Mouse (Mus musculus): ENCODE measurements around the gene Ccdc121. TPM values are rescaled to one million over a fixed set of nuclear protein-coding genes. Genes with fewer than 3 reads are reported as not detected.
"Not testable (repeated sequence)": the region's sequence is repeated elsewhere in the genome, so short reads cannot be mapped to it uniquely, and the experiment has no call there.

Ccdc121 gene
- polyA plus RNA-seq, 1 experiment from 2014 or later = 0.51 TPM

- no peak overlapping the region for H3K4me2 ChIP-seq (ENCODE audit: low read length)
- 51% methylated on average over 5 of the region's 5 CpGs for WGBS
- H3K4me3 ChIP-seq (ENCODE audit: control insufficient read depth in 1 of 2, insufficient read depth in 1 of 2, low read depth in 1 of 2, low read length in 2 of 2) = no peak overlapping the region
- H3K27me3 ChIP-seq (ENCODE audit: control insufficient read depth, insufficient read depth, low read length) = no peaks in the 10 kb centered on the region
- H3K9me3 ChIP-seq (ENCODE audit: control insufficient read depth, low read length) = no peaks in the 10 kb centered on the region
- H3K36me3 ChIP-seq (ENCODE audit: control insufficient read depth, insufficient read depth, low read length) = no peaks in the 10 kb centered on the region
- H3K27ac ChIP-seq (replicated peaks in 1 of 2; ENCODE audit: control insufficient read depth in 1 of 2, insufficient read depth in 1 of 2, low read depth in 2 of 2, low read length in 2 of 2) = no peak overlapping the region
- no peak overlapping the region for H3K9ac ChIP-seq (ENCODE audit: low read length)
- peaks cover 0 to 3% of the 10 kb centered on the region in 2 experiments; a peak in 1 of 4 replicates for H3K4me1 ChIP-seq (ENCODE audit: control insufficient read depth in 2 of 2, insufficient read depth in 2 of 2, low read length in 2 of 2)
- no peak for ATAC-seq (ENCODE audit: insufficient number of reproducible peaks, insufficient read depth, low FRiP score, low read depth)
Measured at GRCm38 (mm10) chr1:181525996-181526395, 14.7 kb upstream of the Ccdc121 start.

- 53% methylated on average over 5 of the region's 5 CpGs for WGBS
- no peak for ATAC-seq (ENCODE audit: insufficient number of reproducible peaks, insufficient read depth, low FRiP score, low read depth)
Measured at GRCm38 (mm10) chr1:181523831-181524230, 12.6 kb upstream of the Ccdc121 start.

GRCm38 (mm10) chr1:181521401-181522091 is 10.3 kb upstream of the Ccdc121 start:
- H3K36me3 ChIP-seq (ENCODE audit: control insufficient read depth, insufficient read depth, low read length) = no peaks in the 10 kb centered on the region
- H3K27me3 ChIP-seq (ENCODE audit: control insufficient read depth, insufficient read depth, low read length) = no peaks in the 10 kb centered on the region
- H3K9me3 ChIP-seq (ENCODE audit: control insufficient read depth, low read length) = no peaks in the 10 kb centered on the region
- ATAC-seq (ENCODE audit: insufficient number of reproducible peaks, insufficient read depth, low FRiP score, low read depth) = no peak
- H3K4me3 ChIP-seq (ENCODE audit: control insufficient read depth in 1 of 2, insufficient read depth in 1 of 2, low read depth in 1 of 2, low read length in 2 of 2) = no peak overlapping the region
- no peak overlapping the region for H3K4me2 ChIP-seq (ENCODE audit: low read length)
- no peak overlapping the region for H3K9ac ChIP-seq (ENCODE audit: low read length)
- H3K27ac ChIP-seq (replicated peaks in 1 of 2; ENCODE audit: control insufficient read depth in 1 of 2, insufficient read depth in 1 of 2, low read depth in 2 of 2, low read length in 2 of 2) = no peak overlapping the region
- H3K4me1 ChIP-seq (ENCODE audit: control insufficient read depth in 2 of 2, insufficient read depth in 2 of 2, low read length in 2 of 2) = no peaks in the 10 kb centered on the region; a peak in 2 of 4 replicates
- 69% methylated on average over 11 of the region's 11 CpGs for WGBS

More at GRCm38 (mm10) chr1:181523831-181524230, 12.6 kb upstream of the Ccdc121 start:
- Histone ChIP-seq H3K9me3 (ENCODE audit: control insufficient read depth, low read length) (no peaks in the 10 kb centered on the region), H3K4me1 (ENCODE audit: control insufficient read depth in 2 of 2, insufficient read depth in 2 of 2, low read length in 2 of 2) (no peaks in the 10 kb centered on the region; a peak in 1 of 4 replicates), H3K27me3 (ENCODE audit: control insufficient read depth, insufficient read depth, low read length) (no peaks in the 10 kb centered on the region), H3K9ac (ENCODE audit: low read length) (no peak overlapping the region), H3K4me2 (ENCODE audit: low read length) (no peak overlapping the region), H3K27ac (replicated peaks in 1 of 2; ENCODE audit: control insufficient read depth in 1 of 2, insufficient read depth in 1 of 2, low read depth in 2 of 2, low read length in 2 of 2) (no peak overlapping the region), H3K36me3 (ENCODE audit: control insufficient read depth, insufficient read depth, low read length) (no peaks in the 10 kb centered on the region), H3K4me3 (ENCODE audit: control insufficient read depth in 1 of 2, insufficient read depth in 1 of 2, low read depth in 1 of 2, low read length in 2 of 2) (no peak overlapping the region)

GRCm38 (mm10) chr1:181519137-181519536 is 7.9 kb upstream of the Ccdc121 start:
- H3K9me3 ChIP-seq (ENCODE audit: control insufficient read depth, low read length) = no peaks in the 10 kb centered on the region
- no peak for ATAC-seq (ENCODE audit: insufficient number of reproducible peaks, insufficient read depth, low FRiP score, low read depth)
- H3K27me3 ChIP-seq (ENCODE audit: control insufficient read depth, insufficient read depth, low read length) = no peaks in the 10 kb centered on the region
- no peak overlapping the region for H3K27ac ChIP-seq (replicated peaks in 1 of 2; ENCODE audit: control insufficient read depth in 1 of 2, insufficient read depth in 1 of 2, low read depth in 2 of 2, low read length in 2 of 2)
- no peak overlapping the region for H3K4me3 ChIP-seq (ENCODE audit: control insufficient read depth in 1 of 2, insufficient read depth in 1 of 2, low read depth in 1 of 2, low read length in 2 of 2)
- no peak overlapping the region for H3K4me2 ChIP-seq (ENCODE audit: low read length)
- no peaks in the 10 kb centered on the region for H3K36me3 ChIP-seq (ENCODE audit: control insufficient read depth, insufficient read depth, low read length)
- 75% methylated on average over 4 of the region's 4 CpGs for WGBS
- H3K4me1 ChIP-seq (ENCODE audit: control insufficient read depth in 2 of 2, insufficient read depth in 2 of 2, low read length in 2 of 2) = no peaks in the 10 kb centered on the region; a peak in 2 of 4 replicates
- H3K9ac ChIP-seq (ENCODE audit: low read length) = no peak overlapping the region

GRCm38 (mm10) chr1:181518046-181518445 is 6.8 kb upstream of the Ccdc121 start:
- no peak overlapping the region for H3K4me2 ChIP-seq (ENCODE audit: low read length)
- no peak overlapping the region for H3K27ac ChIP-seq (replicated peaks in 1 of 2; ENCODE audit: control insufficient read depth in 1 of 2, insufficient read depth in 1 of 2, low read depth in 2 of 2, low read length in 2 of 2)
- H3K9ac ChIP-seq (ENCODE audit: low read length) = no peak overlapping the region
- H3K4me1 ChIP-seq (ENCODE audit: control insufficient read depth in 2 of 2, insufficient read depth in 2 of 2, low read length in 2 of 2) = no peaks in the 10 kb centered on the region; a peak in 2 of 4 replicates
- 73% methylated on average over 9 of the region's 9 CpGs for WGBS
- no peak overlapping the region for H3K4me3 ChIP-seq (ENCODE audit: control insufficient read depth in 1 of 2, insufficient read depth in 1 of 2, low read depth in 1 of 2, low read length in 2 of 2)
- no peaks in the 10 kb centered on the region for H3K9me3 ChIP-seq (ENCODE audit: control insufficient read depth, low read length)
- H3K27me3 ChIP-seq (ENCODE audit: control insufficient read depth, insufficient read depth, low read length) = no peaks in the 10 kb centered on the region
- H3K36me3 ChIP-seq (ENCODE audit: control insufficient read depth, insufficient read depth, low read length) = no peaks in the 10 kb centered on the region
- ATAC-seq (ENCODE audit: insufficient number of reproducible peaks, insufficient read depth, low FRiP score, low read depth) = no peak

- Histone ChIP-seq H3K4me3 (ENCODE audit: control insufficient read depth in 1 of 2, insufficient read depth in 1 of 2, low read depth in 1 of 2, low read length in 2 of 2) (no peak overlapping the region), H3K27ac (replicated peaks in 1 of 2; ENCODE audit: control insufficient read depth in 1 of 2, insufficient read depth in 1 of 2, low read depth in 2 of 2, low read length in 2 of 2) (no peak overlapping the region), H3K27me3 (ENCODE audit: control insufficient read depth, insufficient read depth, low read length) (no peaks in the 10 kb centered on the region), H3K4me1 (ENCODE audit: control insufficient read depth in 2 of 2, insufficient read depth in 2 of 2, low read length in 2 of 2) (peaks cover 0 to 7% of the 10 kb centered on the region in 2 experiments; a peak in 3 of 4 replicates), H3K36me3 (ENCODE audit: control insufficient read depth, insufficient read depth, low read length) (no peaks in the 10 kb centered on the region), H3K9ac (ENCODE audit: low read length) (no peak overlapping the region), H3K4me2 (ENCODE audit: low read length) (no peak overlapping the region), H3K9me3 (ENCODE audit: control insufficient read depth, low read length) (no peaks in the 10 kb centered on the region)
- no peak for ATAC-seq (ENCODE audit: insufficient number of reproducible peaks, insufficient read depth, low FRiP score, low read depth)
- WGBS = 74% methylated on average over 15 of the region's 15 CpGs
Measured at GRCm38 (mm10) chr1:181512430-181513129, 1.3 kb upstream of the Ccdc121 start.

- not testable (repeated sequence) for H3K27ac ChIP-seq (replicated peaks in 1 of 2; ENCODE audit: control insufficient read depth in 1 of 2, insufficient read depth in 1 of 2, low read depth in 2 of 2, low read length in 2 of 2); H3K9me3 ChIP-seq (ENCODE audit: control insufficient read depth, low read length); H3K4me3 ChIP-seq (ENCODE audit: control insufficient read depth in 1 of 2, insufficient read depth in 1 of 2, low read depth in 1 of 2, low read length in 2 of 2); ATAC-seq (ENCODE audit: insufficient number of reproducible peaks, insufficient read depth, low FRiP score, low read depth); H3K4me1 ChIP-seq (ENCODE audit: control insufficient read depth in 2 of 2, insufficient read depth in 2 of 2, low read length in 2 of 2); H3K36me3 ChIP-seq (ENCODE audit: control insufficient read depth, insufficient read depth, low read length); H3K9ac ChIP-seq (ENCODE audit: low read length); H3K27me3 ChIP-seq (ENCODE audit: control insufficient read depth, insufficient read depth, low read length)
- peak overlapping the region; percentile 7 for H3K4me2 ChIP-seq (ENCODE audit: low read length)
- 58% methylated on average over 11 of the region's 11 CpGs for WGBS
Measured at GRCm38 (mm10) chr1:181510855-181511254, 396 bp downstream of the Ccdc121 start.

Measured in heart, embryonic 14.5 days (tissue).